Comparison of ENCODE assay signal across 25 mouse cellular contexts in genomic region chr2:59969099-59969498, GRCm38 (mm10).
DNase-seq lines count a peak whose midpoint lies in the region; ATAC-seq and TF ChIP-seq lines count a peak whose summit lies in the region.
"Had no signal": no experiment of that assay in that cellular context is flagged by ENCODE, and none has a peak within 500 bp of the region (broad histone marks: within the 10 kb centered on the region; RNA-seq: fewer than 3 reads in every experiment).

No protein-coding gene starts in this region.

- H3K4me3 ChIP-seq in CH12.LX (replicated peaks in 1 of 3; ENCODE audit: low read depth in 2 of 3, low read length in 2 of 3, poor library complexity in 1 of 3) = peak overlapping the region; percentile 60 to 69 (median 66)
- no peak overlapping the region for H3K4me3 ChIP-seq in brown adipose tissue, adult 24 weeks (ENCODE audit: insufficient read depth, low read depth, low read length)
- H3K4me3 ChIP-seq in megakaryocyte, embryonic 14.5 days (replicated peaks) = peak overlapping the region; percentile 29
- H3K4me3 ChIP-seq in forebrain, postnatal 0 days (ENCODE audit: low read depth, low read length) = no peak overlapping the region
- H3K4me3 ChIP-seq: forebrain, embryonic 10.5 days; heart, embryonic 13.5 days; limb, embryonic 15.5 days had no signal

- ATAC-seq in forebrain, postnatal 0 days = no peak
- ATAC-seq: forebrain, embryonic 16.5 days; hindbrain, postnatal 0 days; midbrain, embryonic 16.5 days had no signal

- H3K27ac ChIP-seq in CH12.LX (ENCODE audit: insufficient read depth, low read depth) = peak overlapping the region; percentile 61; the same call in 1 of the 2 replicates
- peak overlapping the region; percentile 79 for H3K27ac ChIP-seq in brown adipose tissue, adult 24 weeks (replicated peaks; ENCODE audit: low read depth, low read length)
- H3K27ac ChIP-seq in forebrain, postnatal 0 days (ENCODE audit: low read depth, low read length) = no peak overlapping the region
- H3K27ac ChIP-seq: forebrain, embryonic 10.5 days; heart, embryonic 13.5 days; hindbrain, postnatal 0 days; limb, embryonic 15.5 days; liver, embryonic 14.5 days; stomach, postnatal 0 days had no signal

- H3K4me2 ChIP-seq in CH12.LX (ENCODE audit: insufficient read depth, low read depth, poor library complexity, severe bottlenecking) = peak overlapping the region; percentile 77
- H3K4me2 ChIP-seq in forebrain, postnatal 0 days (ENCODE audit: low read depth) = no peak overlapping the region
- H3K4me2 ChIP-seq: heart, embryonic 13.5 days; limb, embryonic 15.5 days; lung, embryonic 14.5 days had no signal

- dilution Hi-C loops in CH12.LX (cut with MboI; ENCODE audit: extremely low pct_ligation_motif_present, extremely low pct_unique_long_range_greater_than_20kb, low sequenced_read_pairs) = no loop called here

- no peak for TF ChIP-seq CTCF in CH12.LX (conservative IDR thresholded peaks at IDR 0.05 in 1 of 2, IDR thresholded peaks at IDR 0.05 in 1 of 2; ENCODE audit: low read depth in 2 of 2, low read length in 2 of 2)
- TF ChIP-seq CTCF in forebrain, postnatal 0 days (IDR thresholded peaks at IDR 0.05; ENCODE audit: low read depth) = no peak

- TF ChIP-seq RAD21 in CH12.LX (IDR thresholded peaks at IDR 0.05; ENCODE audit: low read depth, low read length) = no peak

- H3K27me3 ChIP-seq in CH12.LX (replicated peaks) = no peaks in the 10 kb centered on the region
- no peaks in the 10 kb centered on the region for H3K27me3 ChIP-seq in megakaryocyte, embryonic 14.5 days (replicated peaks)
- H3K27me3 ChIP-seq in forebrain, postnatal 0 days (ENCODE audit: insufficient read depth, low read length) = no peaks in the 10 kb centered on the region
- H3K27me3 ChIP-seq: heart, embryonic 13.5 days; limb, embryonic 15.5 days had no signal

- H3K9me3 ChIP-seq in CH12.LX (replicated peaks; ENCODE audit: low read length) = no peaks in the 10 kb centered on the region
- no peaks in the 10 kb centered on the region for H3K9me3 ChIP-seq in megakaryocyte, embryonic 14.5 days
- H3K9me3 ChIP-seq in forebrain, postnatal 0 days (ENCODE audit: low read length) = no peaks in the 10 kb centered on the region
- H3K9me3 ChIP-seq: forebrain, embryonic 10.5 days; heart, embryonic 13.5 days; limb, embryonic 15.5 days had no signal

- TF ChIP-seq EP300 in CH12.LX (IDR thresholded peaks at IDR 0.05; ENCODE audit: low read length) = peak; percentile 79

- in situ Hi-C loops in CH12.LX (cut with MboI; ENCODE audit: low pct_ligation_motif_present, low pct_unique_long_range_greater_than_20kb, low sequenced_read_pairs) = no loop called here

- H3K36me3 ChIP-seq in CH12.LX (replicated peaks in 1 of 2; ENCODE audit: control insufficient read depth in 1 of 2, insufficient read depth in 1 of 2, low read length in 1 of 2) = peaks cover 3 to 30% of the 10 kb centered on the region in 2 experiments
- H3K36me3 ChIP-seq in megakaryocyte, embryonic 14.5 days (replicated peaks; ENCODE audit: low read length) = peaks cover 42% of the 10 kb centered on the region
- peaks cover 13% of the 10 kb centered on the region for H3K36me3 ChIP-seq in forebrain, postnatal 0 days (ENCODE audit: insufficient read depth)

- WGBS in forebrain, postnatal 0 days = 88% methylated on average over 10 of the region's 10 CpGs

- DNase-seq in A20 (ENCODE audit: low read depth, low spot score) = peak; percentile 82
- peak; percentile 82 for DNase-seq in CH12.LX (ENCODE audit: extremely low read depth)
- no peak for DNase-seq in neural tube, embryonic 10.5 days (ENCODE audit: extremely low spot score, low spot score)
- DNase-seq in forebrain, postnatal 0 days = no peak
- DNase-seq in urinary bladder, postnatal 10 days (ENCODE audit: low spot score) = no peak
- DNase-seq: adrenal gland, adult 8-10 months; cerebellum, postnatal 10 days; heart, postnatal 14 days; kidney, adult 18-20 months; kidney, postnatal 4 days; left cerebral cortex, postnatal 4 days; lung, embryonic 14.5 days; lung, postnatal 36 days; thymus, adult 2 months; thymus, postnatal 4 days had no signal

- peak; percentile 68 for TF ChIP-seq POLR2A in CH12.LX (IDR thresholded peaks at IDR 0.05; ENCODE audit: low read depth, low read length)

- H3K9ac ChIP-seq in CH12.LX (ENCODE audit: insufficient read depth, low read depth) = peak overlapping the region; percentile 86
- no peak overlapping the region for H3K9ac ChIP-seq in forebrain, postnatal 0 days
- H3K9ac ChIP-seq: heart, embryonic 13.5 days; limb, embryonic 15.5 days; liver, embryonic 14.5 days; lung, embryonic 14.5 days had no signal

- peaks cover 15% of the 10 kb centered on the region for H3K79me2 ChIP-seq in CH12.LX (replicated peaks; ENCODE audit: control insufficient read depth, extremely low read depth, insufficient read depth, poor library complexity, severe bottlenecking)

- peaks cover 9 to 39% of the 10 kb centered on the region in 2 experiments for H3K4me1 ChIP-seq in CH12.LX (ENCODE audit: control insufficient read depth in 1 of 2, insufficient read depth in 2 of 2)
- H3K4me1 ChIP-seq in brown adipose tissue, adult 24 weeks (ENCODE audit: control insufficient read depth, insufficient read depth, insufficient read length, low read length) = peaks cover 3% of the 10 kb centered on the region; the same call in 1 of the 2 replicates
- peaks cover 24% of the 10 kb centered on the region for H3K4me1 ChIP-seq in megakaryocyte, embryonic 14.5 days
- H3K4me1 ChIP-seq in forebrain, postnatal 0 days (ENCODE audit: insufficient read depth) = no peaks in the 10 kb centered on the region
- H3K4me1 ChIP-seq: forebrain, embryonic 10.5 days; limb, embryonic 15.5 days had no signal

TF ChIP-seq in CH12.LX, 34 proteins besides CTCF, POLR2A, EP300 and RAD21:
- TF ChIP-seq E2F4 (IDR thresholded peaks at IDR 0.05; ENCODE audit: insufficient replicate concordance, low read depth, low read length) (no peak), MEF2A (IDR thresholded peaks at IDR 0.05; ENCODE audit: borderline replicate concordance, low read depth, low read length) (no peak), MAX (IDR thresholded peaks at IDR 0.05; ENCODE audit: low read length) (peak; percentile 96), NRF1 (IDR thresholded peaks at IDR 0.05; ENCODE audit: low read depth, low read length) (no peak), KAT2A (IDR thresholded peaks at IDR 0.05; ENCODE audit: insufficient replicate concordance, low read length) (no peak), PAX5 (IDR thresholded peaks at IDR 0.05; ENCODE audit: low read length) (no peak), SMC3 (IDR thresholded peaks at IDR 0.05; ENCODE audit: low read depth, low read length) (no peak), POLR2AphosphoS2 (IDR thresholded peaks at IDR 0.05; ENCODE audit: low read depth, low read length) (no peak), ETS1 (conservative IDR thresholded peaks at IDR 0.05; ENCODE audit: low read depth, low read length) (peak; percentile 63), GABPA (IDR thresholded peaks at IDR 0.05; ENCODE audit: insufficient replicate concordance, low read depth, low read length) (no peak), MXI1 (IDR thresholded peaks at IDR 0.05; ENCODE audit: low read depth, low read length) (peak; percentile 89), TBP (conservative IDR thresholded peaks at IDR 0.05; ENCODE audit: low read depth, low read length) (peak; percentile 85), JUN (IDR thresholded peaks at IDR 0.05; ENCODE audit: insufficient read depth, low read depth, low read length) (peak; percentile 75), NELFE (IDR thresholded peaks at IDR 0.05; ENCODE audit: low read depth, low read length) (peak; percentile 64; the same call in 1 of the 2 replicates), UBTF (IDR thresholded peaks at IDR 0.05; ENCODE audit: low read depth, low read length) (no peak), ZC3H11A (IDR thresholded peaks at IDR 0.05; ENCODE audit: low read depth, low read length) (no peak), IRF4 (IDR thresholded peaks at IDR 0.05; ENCODE audit: low read depth, low read length) (peak; percentile 83), ZNF384 (IDR thresholded peaks at IDR 0.05; ENCODE audit: low read depth, low read length) (no peak), MAZ (IDR thresholded peaks at IDR 0.05; ENCODE audit: low read depth, low read length) (no peak), CHD1 (IDR thresholded peaks at IDR 0.05; ENCODE audit: low read depth, low read length) (0 out of 2 replicates have a peak, but pooled peaks have one; percentile 76), ZKSCAN1 (IDR thresholded peaks at IDR 0.05; ENCODE audit: borderline replicate concordance, low read depth, low read length) (no peak), RCOR1 (conservative IDR thresholded peaks at IDR 0.05; ENCODE audit: low read depth, low read length) (no peak; the same call in 1 of the 2 replicates), HCFC1 (IDR thresholded peaks at IDR 0.05; ENCODE audit: low read depth, low read length) (peak; percentile 61), MYC (IDR thresholded peaks at IDR 0.05; ENCODE audit: low read depth, low read length) (peak; percentile 90), CHD2 (IDR thresholded peaks at IDR 0.05; ENCODE audit: low read length) (no peak), USF2 (conservative IDR thresholded peaks at IDR 0.05; ENCODE audit: low read depth, low read length) (no peak; the same call in 1 of the 2 replicates), ELF1 (IDR thresholded peaks at IDR 0.05; ENCODE audit: low read depth, low read length) (peak; percentile 77), MAFK (IDR thresholded peaks at IDR 0.05; ENCODE audit: insufficient replicate concordance, low read length) (peak; percentile 26; the same call in 1 of the 2 replicates), ZMIZ1 (IDR thresholded peaks at IDR 0.05; ENCODE audit: low read depth, low read length) (0 out of 2 replicates have a peak, but pooled peaks have one; percentile 43), SIN3A (IDR thresholded peaks at IDR 0.05; ENCODE audit: low read length) (peak; percentile 90; the same call in 1 of the 2 replicates), BHLHE40 (IDR thresholded peaks at IDR 0.05; ENCODE audit: low read depth, low read length) (peak; percentile 76), TCF12 (IDR thresholded peaks at IDR 0.05; ENCODE audit: low read depth, low read length) (peak; percentile 66; the same call in 1 of the 2 replicates), JUND (conservative IDR thresholded peaks at IDR 0.05; ENCODE audit: low read depth, low read length) (peak; percentile 85), USF1 (IDR thresholded peaks at IDR 0.05; ENCODE audit: low read depth, low read length) (no peak)

Comparison
In these comparisons a context has a peak if more than half of its experiments do, and no peak if none do; other contexts are left out.
1. DNase-seq: peak in A20 (single experiment) and CH12.LX (single experiment); none in neural tube, embryonic 10.5 days (single experiment), forebrain, postnatal 0 days (single experiment) and urinary bladder, postnatal 10 days (single experiment).
2. H3K4me3 ChIP-seq: peak in CH12.LX (3 of 3) and megakaryocyte, embryonic 14.5 days (single experiment); none in brown adipose tissue, adult 24 weeks (single experiment) and forebrain, postnatal 0 days (single experiment).